Mouse (Mus musculus) lung, postnatal 0 days (tissue): Measurements from ENCODE around the gene Sdsl.

Experiments
- CTCF ChIP-seq: IDR thresholded peaks from 2 replicates; pipeline ENCODE4 v1.5.1; 2016; ENCODE audit warnings: antibody characterized with exemption, mild to moderate bottlenecking
- EP300 ChIP-seq: IDR thresholded peaks from 2 replicates; pipeline ENCODE4 v1.6.1; 2016; ENCODE audit warnings: antibody characterized with exemption, mild to moderate bottlenecking, control low read depth

DNA sequence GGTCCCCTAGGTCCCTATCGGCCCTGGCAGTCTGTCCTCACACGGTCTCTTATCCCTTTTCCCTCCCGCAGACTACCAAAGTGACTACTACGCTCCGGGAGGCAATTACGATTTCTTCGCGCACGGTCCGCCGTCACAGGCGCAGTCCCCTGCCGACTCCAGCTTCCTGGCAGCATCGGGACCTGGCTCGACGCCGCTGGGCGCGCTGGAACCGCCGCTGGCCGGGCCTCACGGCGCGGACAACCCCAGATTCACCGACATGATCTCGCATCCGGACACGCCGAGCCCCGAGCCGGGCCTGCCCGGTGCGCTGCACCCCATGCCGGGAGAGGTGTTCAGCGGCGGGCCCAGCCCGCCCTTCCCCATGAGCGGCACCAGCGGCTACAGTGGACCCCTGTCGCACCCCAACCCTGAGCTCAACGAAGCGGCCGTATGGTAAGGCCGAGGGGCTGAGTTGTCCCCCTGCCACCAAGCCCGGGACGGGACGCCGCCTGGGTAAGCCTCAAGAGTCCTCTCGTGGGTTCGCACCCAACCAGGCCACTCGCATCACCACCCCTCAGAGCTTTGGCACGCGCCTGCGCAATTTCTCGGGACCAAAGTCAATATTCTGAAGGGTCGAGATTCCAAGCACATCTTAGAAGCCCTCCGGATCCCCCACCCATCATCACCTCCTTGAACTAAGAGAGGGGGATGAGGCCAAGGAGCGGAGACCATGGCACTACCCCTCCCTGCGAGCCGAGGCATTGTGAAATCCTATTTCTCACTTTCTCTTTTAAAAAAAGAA is 32.5 kb downstream of the Sdsl start:
- TF ChIP-seq CTCF = no peak
- no peak for TF ChIP-seq EP300
